Mouse (Mus musculus) embryonic facial prominence, embryonic 14.5 days (tissue): ENCODE measurements at regions not wholly inside any gene's neighbourhood (a gene's known extent, or its start where the extent isn't known, plus 50 kb on each side); places are given as distances from the start of the nearest gene placed in this dataset.

Experiments
- ATAC-seq: fragments of 200-750 bp; cut with Nextera tagmentation; 2 replicates; pipeline ENCODE4 v1.8.0; 2017; ENCODE audit warnings: low read depth, moderate number of reproducible peaks, moderate TSS enrichment
- DNase-seq: peaks from one replicate; pipeline ENCODE4 v3.0.0-alpha.2; 2015; ENCODE audit warnings: low spot score
- H3K27ac ChIP-seq: fragments of 300-500 bp; sonication (generic); replicated peaks from 2 replicates; pipeline ENCODE4 v1.5.1; 2014; ENCODE audit warnings: low read depth, mild to moderate bottlenecking, low read length, moderate library complexity
- H3K27me3 ChIP-seq: fragments of 300-500 bp; sonication (generic); replicated peaks from 2 replicates; pipeline ENCODE4 v1.6.1; 2014; ENCODE audit warnings: low read length; ENCODE audit not compliant: control insufficient read depth, insufficient read depth
- H3K36me3 ChIP-seq: fragments of 300-500 bp; sonication (generic); 2 replicates; pipeline ENCODE4 v1.6.1; 2014; ENCODE audit warnings: low read length, mixed read lengths; ENCODE audit not compliant: control insufficient read depth, insufficient read depth
- H3K4me1 ChIP-seq: fragments of 300-500 bp; sonication (generic); 2 replicates; pipeline ENCODE4 v1.6.1; 2014; ENCODE audit warnings: antibody characterized with exemption, low read length; ENCODE audit not compliant: control insufficient read depth, insufficient read depth
- H3K4me2 ChIP-seq: fragments of 300-500 bp; sonication (generic); 2 replicates; pipeline ENCODE4 v1.6.1; 2014; ENCODE audit warnings: low read depth, mild to moderate bottlenecking, low read length, moderate library complexity, mixed read lengths
- H3K4me3 ChIP-seq: fragments of 300-500 bp; sonication (generic); 2 replicates; pipeline ENCODE4 v1.5.1; 2014; ENCODE audit warnings: low read depth, mild to moderate bottlenecking, low read length
- H3K9ac ChIP-seq: fragments of 300-500 bp; sonication (generic); 2 replicates; pipeline ENCODE4 v1.6.1; 2014; ENCODE audit warnings: low read depth, mild to moderate bottlenecking, low read length, moderate library complexity, mixed read lengths
- H3K9me3 ChIP-seq: fragments of 300-500 bp; sonication (generic); 2 replicates; pipeline ENCODE4 v1.6.1; 2016; ENCODE audit warnings: low read length; ENCODE audit not compliant: control insufficient read depth
- WGBS: fragments of 180-500 bp; shearing (Covaris S2); extraction: QIAGEN DNeasy Blood & Tissue Kit; methylation state at CpG from one replicate; pipeline ENCODE4 v1.1.7; 2014; 5-methylcytosine and 5-hydroxymethylcytosine counted together

DNA sequence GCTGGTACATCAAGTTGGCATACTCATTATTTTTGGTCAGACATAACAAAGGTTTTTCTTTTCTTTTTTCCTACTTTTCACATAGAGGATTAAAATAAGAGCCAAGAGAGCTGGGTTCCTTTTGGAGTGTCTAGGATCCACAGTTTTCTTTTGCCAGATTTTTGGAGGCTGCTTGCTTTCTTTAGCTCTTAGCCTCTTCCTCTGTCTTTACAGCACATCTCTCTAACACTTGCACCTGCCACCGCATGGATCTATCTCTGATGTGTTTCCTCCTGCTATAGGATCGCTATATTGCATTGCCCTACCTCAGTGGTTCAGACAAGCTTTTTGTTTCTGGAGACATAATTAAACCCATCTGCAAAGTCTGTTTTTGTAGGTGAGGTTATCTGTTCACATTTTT, 339.9 kb downstream of the Rpl10l start:
- ATAC-seq = no peak
- Histone ChIP-seq H3K4me2 (no peak overlapping the region), H3K36me3 (no peaks in the 10 kb centered on the region), H3K27me3 (no peaks in the 10 kb centered on the region), H3K27ac (no peak overlapping the region), H3K9ac (no peak overlapping the region), H3K4me3 (no peak overlapping the region), H3K9me3 (no peaks in the 10 kb centered on the region), H3K4me1 (no peaks in the 10 kb centered on the region)
- 82% methylated on average over 2 of the region's 2 CpGs for WGBS
- no peak for DNase-seq

DNA sequence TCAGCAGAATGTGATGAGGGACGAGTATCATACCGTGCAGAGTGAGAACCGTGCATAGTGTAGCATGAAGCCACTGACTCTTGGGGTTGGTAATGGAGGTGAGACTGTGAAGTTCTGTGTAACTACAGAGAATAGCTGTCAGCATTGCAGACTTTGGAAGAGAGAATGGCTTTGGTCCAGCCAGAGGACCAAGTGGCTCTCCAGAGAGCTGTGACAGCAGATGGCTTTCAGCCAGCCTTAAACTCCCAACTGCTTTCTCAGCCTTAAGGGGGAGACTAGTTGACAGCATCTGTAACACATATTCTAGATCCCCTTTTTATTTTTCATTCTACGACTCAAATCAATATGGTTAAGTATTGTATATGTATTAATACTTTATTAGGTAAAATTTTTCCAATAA, 342.0 kb downstream of the Rpl10l start:
- ATAC-seq = no peak
- Histone ChIP-seq H3K27ac (no peak overlapping the region), H3K36me3 (no peaks in the 10 kb centered on the region), H3K9ac (no peak overlapping the region), H3K9me3 (no peaks in the 10 kb centered on the region), H3K4me3 (no peak overlapping the region), H3K4me2 (no peak overlapping the region), H3K27me3 (no peaks in the 10 kb centered on the region), H3K4me1 (no peaks in the 10 kb centered on the region)
- 78% methylated on average over 4 of the region's 4 CpGs for WGBS
- DNase-seq = no peak

DNA sequence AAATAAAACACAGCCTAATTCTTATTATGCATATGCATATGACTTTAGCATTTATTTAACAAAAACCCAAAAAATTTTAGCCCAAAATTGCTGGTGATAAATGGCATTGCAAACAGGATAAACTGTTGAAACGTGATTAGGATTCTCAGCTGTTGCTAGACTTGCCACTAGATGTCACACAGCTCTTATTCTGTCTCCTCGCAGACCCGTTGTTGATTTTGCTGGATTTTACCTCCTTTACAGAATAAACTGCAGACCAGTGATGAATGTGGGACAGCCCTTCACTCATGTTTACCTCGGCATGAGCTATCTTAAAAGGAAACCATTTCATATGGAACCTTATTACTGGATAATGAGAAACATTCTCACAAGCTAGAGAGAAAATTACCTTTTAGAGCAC, 352.4 kb downstream of the Rpl10l start:
- H3K27ac ChIP-seq = no peak overlapping the region
- WGBS = 13% methylated on average over 4 of the region's 4 CpGs
- 0 out of 2 replicates have a peak overlapping the region, but pooled peaks have one; percentile 24 for H3K4me2 ChIP-seq
- H3K36me3 ChIP-seq = no peaks in the 10 kb centered on the region
- ATAC-seq (no peak), DNase-seq (peak; percentile 72)
- no peak overlapping the region for H3K4me3 ChIP-seq
- peaks cover 4% of the 10 kb centered on the region; the same call in 1 of the 2 replicates for H3K4me1 ChIP-seq
- no peaks in the 10 kb centered on the region for H3K9me3 ChIP-seq
- H3K9ac ChIP-seq = no peak overlapping the region
- H3K27me3 ChIP-seq = no peaks in the 10 kb centered on the region

DNA sequence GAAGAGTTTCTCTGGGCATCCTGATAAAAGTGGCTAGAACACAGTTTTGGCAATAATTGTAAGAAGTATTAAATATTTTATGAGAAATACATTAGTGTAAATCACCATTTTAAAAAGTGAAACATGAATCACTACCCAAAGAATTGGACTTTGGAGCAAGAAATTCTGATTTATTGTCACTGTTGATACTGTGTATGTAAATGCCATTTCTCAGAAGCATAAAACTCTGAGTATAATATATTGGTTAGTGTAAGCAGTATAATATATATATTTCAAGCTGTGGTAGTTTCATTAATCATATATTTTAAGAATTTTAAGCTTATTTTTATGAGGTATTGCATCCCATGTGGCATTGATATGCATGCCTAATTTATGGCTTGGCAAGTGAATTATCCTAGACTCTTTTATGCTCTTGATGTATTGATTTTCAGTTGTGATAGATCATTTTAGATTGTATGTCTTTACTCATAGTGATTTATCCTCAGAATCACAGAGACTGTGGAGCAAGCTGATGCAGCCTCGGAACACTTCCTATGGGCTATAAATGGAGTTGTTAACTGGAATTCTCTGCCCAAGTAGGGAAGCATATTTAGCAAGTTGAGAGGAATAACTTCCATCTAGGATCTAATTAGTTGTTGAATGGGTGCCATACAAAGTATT, 354.4 kb downstream of the Rpl10l start:
- Histone ChIP-seq H3K9me3 (no peaks in the 10 kb centered on the region), H3K4me2 (no peak overlapping the region), H3K9ac (no peak overlapping the region), H3K36me3 (no peaks in the 10 kb centered on the region), H3K27ac (no peak overlapping the region), H3K27me3 (no peaks in the 10 kb centered on the region), H3K4me1 (peaks cover 4% of the 10 kb centered on the region; the same call in 1 of the 2 replicates), H3K4me3 (no peak overlapping the region)
- WGBS = 68% methylated on average over 1 of the region's 1 CpGs
- ATAC-seq (no peak), DNase-seq (no peak)
